Mouse (Mus musculus) heart, adult 2 months (tissue): Measurements from ENCODE around the gene Sympk. TPM values are rescaled to one million over a fixed set of nuclear protein-coding genes. Genes with fewer than 3 reads are reported as not detected.

Experiments used
- DNase-seq, 2 experiments: peaks; one replicate each; pipeline ENCODE4 v3.0.0; 2021
- H3K27ac ChIP-seq: fragments of 200-600 bp; 2 replicates; pipeline ENCODE4 v1.8.1; 2022
- H3K27me3 ChIP-seq: fragments of 200-500 bp; 2 replicates; pipeline ENCODE4 v1.6.1; 2012; ENCODE audit warnings: mild to moderate bottlenecking, low read length, inconsistent platforms, mixed read lengths; ENCODE audit not compliant: control insufficient read depth, insufficient read depth
- H3K36me3 ChIP-seq: fragments of 200-500 bp; 2 replicates; pipeline ENCODE4 v1.6.1; 2012; ENCODE audit warnings: low read length, inconsistent platforms; ENCODE audit not compliant: control insufficient read depth, insufficient read depth
- H3K4me1 ChIP-seq: fragments of 200-500 bp; 2 replicates; pipeline ENCODE4 v1.6.1; 2011; ENCODE audit warnings: low read length; ENCODE audit not compliant: control insufficient read depth, insufficient read depth
- H3K4me3 ChIP-seq: fragments of 200-600 bp; 2 replicates; pipeline ENCODE4 v1.8.1; 2022
- H3K79me2 ChIP-seq: fragments of 200-500 bp; replicated peaks from 2 replicates; pipeline ENCODE4 v1.6.1; 2012; ENCODE audit warnings: mild to moderate bottlenecking, inconsistent platforms, low read length, moderate library complexity, mixed read lengths; ENCODE audit not compliant: control insufficient read depth, insufficient read depth
- H3K9ac ChIP-seq: fragments of 200-500 bp; 2 replicates; pipeline ENCODE4 v1.6.1; 2012; ENCODE audit warnings: low read depth, mild to moderate bottlenecking, control low read depth, inconsistent platforms, low read length, mixed read lengths
- CTCF ChIP-seq: fragments of 200-600 bp; IDR thresholded peaks from 2 replicates; pipeline ENCODE4 v1.8.1; 2022; ENCODE audit warnings: antibody characterized with exemption, mild to moderate bottlenecking, moderate library complexity
- EP300 ChIP-seq: fragments of 200-500 bp; IDR thresholded peaks from 2 replicates; pipeline ENCODE4 v1.6.1; 2011; ENCODE audit warnings: low read depth, low read length, control low read depth; ENCODE audit not compliant: insufficient read depth
- POLR2A ChIP-seq: fragments of 200-500 bp; IDR thresholded peaks from 2 replicates; pipeline ENCODE4 v1.6.1; 2011; ENCODE audit warnings: mild to moderate bottlenecking, low read depth, low read length, control low read depth; ENCODE audit not compliant: insufficient read depth
- WGBS: fragments of 180-500 bp; shearing (Covaris S2); methylation state at CpG from one replicate; pipeline ENCODE4 v1.1.7; 2018; 5-methylcytosine and 5-hydroxymethylcytosine counted together
- intact Hi-C: fragments of 180-260 bp; cut with DNase I; formaldehyde crosslinking; loops from one replicate; pipeline ENCODE4 v1.15.1; 2025
- polyA plus RNA-seq: library from polyadenylated mRNA; depleted of rRNA; stranded (reverse); fragments of >200 nt; gene quantifications from 2 replicates; pipeline ENCODE4 v1.2.3, GENCODE M21; 2012
- total RNA-seq, 2 experiments: library from RNA; stranded (reverse); gene quantifications; 2 replicates each; pipeline ENCODE4 v1.2.3; 2021

Gene Sympk
- total and polyA plus RNA-seq, 3 experiments, result 61.3 to 99.4 (median 93.2) TPM

DNA sequence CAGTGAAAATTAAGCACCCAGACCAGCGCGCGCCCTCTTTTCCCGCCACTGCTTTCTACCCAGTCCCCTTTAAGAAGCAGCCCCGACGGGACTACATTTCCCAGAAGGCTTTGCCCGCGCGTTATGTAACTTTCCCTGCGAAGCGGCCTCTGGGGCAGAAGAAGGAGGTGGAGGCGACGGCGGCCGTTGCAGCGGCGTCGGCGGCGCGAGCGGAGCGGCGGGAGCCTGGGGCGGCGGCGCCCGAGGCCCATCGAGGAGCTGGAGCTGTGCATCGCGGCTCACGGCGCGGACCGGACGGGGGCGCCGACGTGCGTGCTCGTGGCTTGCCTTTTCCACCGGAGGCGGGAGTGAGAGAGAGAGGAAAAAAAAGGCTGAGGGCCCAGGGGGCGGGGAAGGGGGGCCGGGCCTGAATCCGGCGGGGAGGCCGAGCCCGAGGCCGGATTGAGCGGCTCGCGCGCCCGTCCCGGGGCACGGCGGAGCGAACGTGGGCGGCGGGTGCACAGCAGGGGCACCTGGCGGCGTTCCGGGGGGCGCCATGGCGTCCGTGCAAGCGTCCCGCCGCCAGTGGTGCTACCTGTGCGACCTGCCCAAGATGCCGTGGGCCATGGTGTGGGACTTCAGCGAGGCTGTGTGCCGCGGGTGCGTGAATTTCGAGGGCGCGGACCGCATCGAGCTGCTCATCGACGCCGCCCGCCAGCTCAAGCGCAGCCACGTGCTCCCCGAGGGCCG lies 20.1 kb upstream of the Sympk start, which contains the start of gene Irf2bp1:
Gene Irf2bp1 (plus strand): TSS at position 143 of the 729 bp plus-strand sequence.
- Histone ChIP-seq H3K27me3 (no peaks in the 10 kb centered on the region), H3K4me1 (peaks cover 2% of the 10 kb centered on the region; the same call in 1 of the 2 replicates), H3K27ac (peak within 1 kb of the TSS; percentile 96), H3K79me2 (peaks cover 4% of the 10 kb centered on the region; the same call in 1 of the 2 replicates), H3K9ac (peak within 1 kb of the TSS; percentile 99), H3K36me3 (peaks cover 2% of the 10 kb centered on the region), H3K4me3 (peak within 1 kb of the TSS; percentile 72)
- DNase-seq, result peak; percentile 95 to 96
- intact Hi-C loops, result no loop called here
- TF ChIP-seq EP300, result no peak; the same call in 1 of the 2 replicates
- peak; percentile 72 for TF ChIP-seq POLR2A
- TF ChIP-seq CTCF, result peak; percentile 20; the same call in 1 of the 2 replicates
- WGBS, result under 1% methylated on average over 89 of the region's 90 CpGs

DNA sequence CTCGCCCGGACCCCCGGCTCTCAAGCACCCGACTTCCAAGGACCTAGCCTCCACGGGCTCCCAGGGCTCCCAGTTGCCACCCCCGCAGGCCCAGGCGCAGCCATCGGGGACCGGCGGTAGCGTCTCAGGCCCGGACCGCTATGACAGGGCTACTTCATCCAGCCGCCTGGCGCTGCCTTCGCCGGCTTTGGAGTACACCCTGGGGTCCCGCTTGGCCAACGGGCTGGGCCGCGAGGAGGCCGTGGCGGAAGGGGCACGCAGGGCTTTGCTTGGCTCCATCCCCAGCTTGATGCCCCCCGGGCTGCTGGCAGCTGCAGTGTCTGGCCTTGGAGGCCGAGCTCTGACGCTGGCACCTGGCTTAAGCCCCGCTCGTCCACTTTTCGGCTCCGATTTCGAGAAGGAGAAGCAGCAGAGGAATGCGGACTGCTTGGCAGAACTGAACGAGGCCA lies 19.5 kb upstream of the Sympk start:
- 9% methylated on average over 34 of the region's 34 CpGs for WGBS
- TF ChIP-seq POLR2A (no peak), CTCF (no peak), EP300 (no peak)
- no peak for DNase-seq
- Histone ChIP-seq H3K4me1 (peaks cover 2% of the 10 kb centered on the region; the same call in 1 of the 2 replicates), H3K9ac (peak overlapping the region; percentile 99), H3K27ac (peak overlapping the region; percentile 96), H3K79me2 (peaks cover 4% of the 10 kb centered on the region; the same call in 1 of the 2 replicates), H3K4me3 (peak overlapping the region; percentile 72), H3K27me3 (no peaks in the 10 kb centered on the region), H3K36me3 (peaks cover 2% of the 10 kb centered on the region)
- intact Hi-C loops, result no loop called here

- peaks cover 4% of the 10 kb centered on the region; the same call in 1 of the 2 replicates for H3K79me2 ChIP-seq
- intact Hi-C loops, result loop anchor here (2.0 kb wide), 2 partner anchors 17 to 109 kb away; partner anchors contain the start of gene Foxa3
- peaks cover 2% of the 10 kb centered on the region for H3K36me3 ChIP-seq
- no peak for DNase-seq
- 85% methylated on average over 34 of the region's 34 CpGs for WGBS
- no peaks in the 10 kb centered on the region for H3K27me3 ChIP-seq
- TF ChIP-seq POLR2A, result no peak
- TF ChIP-seq EP300, result no peak
- TF ChIP-seq CTCF, result no peak
- no peak overlapping the region for H3K4me3 ChIP-seq
- H3K4me1 ChIP-seq, result peaks cover 2% of the 10 kb centered on the region; the same call in 1 of the 2 replicates
- no peak overlapping the region for H3K27ac ChIP-seq
- H3K9ac ChIP-seq, result no peak overlapping the region
These were observed 18.6 kb upstream of the Sympk start for GRCm38 (mm10) chr7:19005417-19006121.

- Histone ChIP-seq H3K27ac (no peak overlapping the region), H3K9ac (no peak overlapping the region), H3K79me2 (peaks cover 4% of the 10 kb centered on the region; the same call in 1 of the 2 replicates), H3K4me3 (no peak overlapping the region), H3K4me1 (peaks cover 2% of the 10 kb centered on the region; the same call in 1 of the 2 replicates), H3K36me3 (peaks cover 2% of the 10 kb centered on the region), H3K27me3 (no peaks in the 10 kb centered on the region)
- intact Hi-C loops, result loop anchor here (2.0 kb wide), 2 partner anchors 16 to 110 kb away; partner anchors contain the start of gene Foxa3
- peak; percentile 99 for TF ChIP-seq CTCF
- no peak for TF ChIP-seq POLR2A
- peak; percentile 97 for TF ChIP-seq EP300
- peak; percentile 80 to 84 for DNase-seq
- WGBS, result 5% methylated on average over 12 of the region's 12 CpGs
These were observed 17.7 kb upstream of the Sympk start for GRCm38 (mm10) chr7:19006476-19006875.

GRCm38 (mm10) chr7:19007026-19007977 lies 16.9 kb upstream of the Sympk start:
- intact Hi-C loops, result loop anchor here (2.0 kb wide), 2 partner anchors 15 to 111 kb away; partner anchors contain the start of gene Foxa3
- no peak overlapping the region for H3K27ac ChIP-seq
- no peak overlapping the region for H3K9ac ChIP-seq
- H3K36me3 ChIP-seq, result peaks cover 2% of the 10 kb centered on the region
- WGBS, result 72% methylated on average over 13 of the region's 13 CpGs
- DNase-seq, result no peak
- peaks cover 2% of the 10 kb centered on the region; the same call in 1 of the 2 replicates for H3K4me1 ChIP-seq
- H3K79me2 ChIP-seq, result peaks cover 4% of the 10 kb centered on the region; the same call in 1 of the 2 replicates
- no peak for TF ChIP-seq EP300
- no peak for TF ChIP-seq CTCF
- TF ChIP-seq POLR2A, result 0 out of 2 replicates have a peak, but pooled peaks have one; percentile 8
- H3K4me3 ChIP-seq, result no peak overlapping the region
- no peaks in the 10 kb centered on the region for H3K27me3 ChIP-seq
